Mouse (Mus musculus) heart, postnatal 0 days (tissue): ENCODE results near the gene Ptprm. TPM values are rescaled to one million over a fixed set of nuclear protein-coding genes. Genes with fewer than 3 reads are reported as not detected.

Source experiments
- ATAC-seq: fragments of 200-750 bp; cut with Nextera tagmentation; 2 replicates; pipeline ENCODE4 v1.8.0; 2017; ENCODE audit warnings: low read depth, moderate number of reproducible peaks, moderate library complexity; ENCODE audit not compliant: insufficient read depth
- DNase-seq: peaks from one replicate; pipeline ENCODE4 v3.0.0-alpha.2; 2016; ENCODE audit warnings: low spot score
- H3K27ac ChIP-seq: fragments of 300-500 bp; sonication (generic); 2 replicates; pipeline ENCODE4 v1.5.1; 2014; ENCODE audit warnings: low read depth, mild to moderate bottlenecking
- H3K27me3 ChIP-seq: fragments of 300-500 bp; sonication (generic); 2 replicates; pipeline ENCODE4 v1.6.1; 2014; ENCODE audit warnings: low read length, mixed read lengths; ENCODE audit not compliant: control insufficient read depth, insufficient read depth
- H3K36me3 ChIP-seq: fragments of 300-500 bp; sonication (generic); replicated peaks from 2 replicates; pipeline ENCODE4 v1.6.1; 2014; ENCODE audit warnings: low read length, mixed read lengths; ENCODE audit not compliant: control insufficient read depth, insufficient read depth
- H3K4me1 ChIP-seq: fragments of 300-500 bp; sonication (generic); 2 replicates; pipeline ENCODE4 v1.6.1; 2014; ENCODE audit warnings: antibody characterized with exemption; ENCODE audit not compliant: control insufficient read depth, insufficient read depth
- H3K4me2 ChIP-seq: fragments of 300-500 bp; sonication (generic); 2 replicates; pipeline ENCODE4 v1.6.1; 2014; ENCODE audit warnings: low read depth, mild to moderate bottlenecking, low read length, moderate library complexity
- H3K4me3 ChIP-seq: fragments of 300-500 bp; sonication (generic); 2 replicates; pipeline ENCODE4 v1.5.1; 2014; ENCODE audit warnings: low read depth, low read length
- H3K9ac ChIP-seq: fragments of 300-500 bp; sonication (generic); replicated peaks from 2 replicates; pipeline ENCODE4 v1.6.1; 2014; ENCODE audit warnings: low read depth, low read length, mixed read lengths
- H3K9me3 ChIP-seq: fragments of 300-500 bp; sonication (generic); replicated peaks from 2 replicates; pipeline ENCODE4 v1.6.1; 2016; ENCODE audit warnings: low read length; ENCODE audit not compliant: control insufficient read depth
- CTCF ChIP-seq: IDR thresholded peaks from 2 replicates; pipeline ENCODE4 v1.5.1; 2016; ENCODE audit warnings: antibody characterized with exemption, control low read depth, low read depth
- EP300 ChIP-seq: IDR thresholded peaks from 2 replicates; pipeline ENCODE4 v1.6.1; 2016; ENCODE audit warnings: antibody characterized with exemption, low read depth
- WGBS: fragments of 180-500 bp; shearing (Covaris S2); extraction: QIAGEN DNeasy Blood & Tissue Kit; methylation state at CpG from one replicate; pipeline ENCODE4 v1.1.7; 2014; 5-methylcytosine and 5-hydroxymethylcytosine counted together
- polyA plus RNA-seq: library from polyadenylated mRNA; unstranded; fragments of >200 nt; fragmentation: Nextera tagmentation; extraction: Ambion mirVana; gene quantifications from 2 replicates; pipeline ENCODE4 v1.2.1, GENCODE M21; 2015
- total RNA-seq: library from RNA; depleted of rRNA; stranded (reverse); fragments of >200 nt; gene quantifications from 2 replicates; pipeline ENCODE4 v1.2.3, GENCODE M21; 2014; ENCODE audit warnings: low replicate concordance

Gene Ptprm
- total and polyA plus RNA-seq, 2 experiments from 2014 or later, result 11.9 to 48.0 TPM

GRCm38 (mm10) chr17:66701358-66702184, 652.7 kb downstream of the Ptprm start:
- H3K9me3 ChIP-seq, result no peaks in the 10 kb centered on the region
- H3K4me2 ChIP-seq, result no peak overlapping the region
- no peak overlapping the region for H3K4me3 ChIP-seq
- no peak overlapping the region for H3K9ac ChIP-seq
- DNase-seq (no peak), ATAC-seq (no peak)
- WGBS, result 65% methylated on average over 11 of the region's 11 CpGs
- no peaks in the 10 kb centered on the region for H3K27me3 ChIP-seq
- H3K4me1 ChIP-seq, result no peaks in the 10 kb centered on the region
- H3K36me3 ChIP-seq, result 0 out of 2 replicates have a peak, but pooled peaks cover 8% of the 10 kb centered on the region
- TF ChIP-seq CTCF (no peak), EP300 (no peak)
- H3K27ac ChIP-seq, result no peak overlapping the region

- DNase-seq (no peak), ATAC-seq (no peak)
- Histone ChIP-seq H3K4me1 (no peaks in the 10 kb centered on the region), H3K4me3 (no peak overlapping the region), H3K36me3 (0 out of 2 replicates have a peak, but pooled peaks cover 8% of the 10 kb centered on the region), H3K9me3 (no peaks in the 10 kb centered on the region), H3K27ac (no peak overlapping the region), H3K27me3 (no peaks in the 10 kb centered on the region), H3K9ac (no peak overlapping the region), H3K4me2 (no peak overlapping the region)
- TF ChIP-seq EP300, result no peak
- TF ChIP-seq CTCF, result no peak
- 70% methylated on average over 5 of the region's 5 CpGs for WGBS
Measured at GRCm38 (mm10) chr17:66699896-66700295, 654.4 kb downstream of the Ptprm start.

- H3K9me3 ChIP-seq, result no peaks in the 10 kb centered on the region
- 89% methylated on average over 12 of the region's 12 CpGs for WGBS
- H3K27me3 ChIP-seq, result no peaks in the 10 kb centered on the region
- no peak for TF ChIP-seq EP300
- TF ChIP-seq CTCF, result no peak
- H3K4me2 ChIP-seq, result no peak overlapping the region
- ATAC-seq, result no peak
- no peak overlapping the region for H3K27ac ChIP-seq
- 0 out of 2 replicates have a peak, but pooled peaks cover 8% of the 10 kb centered on the region for H3K36me3 ChIP-seq
- no peak overlapping the region for H3K4me3 ChIP-seq
- H3K9ac ChIP-seq, result no peak overlapping the region
- H3K4me1 ChIP-seq, result peaks cover 6% of the 10 kb centered on the region; the same call in 1 of the 2 replicates
- no peak for DNase-seq
Measured at GRCm38 (mm10) chr17:66697650-66698049, 656.6 kb downstream of the Ptprm start.

- TF ChIP-seq CTCF (no peak), EP300 (no peak)
- 75% methylated on average over 10 of the region's 10 CpGs for WGBS
- no peak for ATAC-seq
Measured at GRCm38 (mm10) chr17:66696531-66697172, 657.6 kb downstream of the Ptprm start.

GRCm38 (mm10) chr17:66694326-66694725, 659.9 kb downstream of the Ptprm start:
- DNase-seq, result no peak
- Histone ChIP-seq H3K27me3 (no peaks in the 10 kb centered on the region), H3K36me3 (peaks cover 15% of the 10 kb centered on the region; the same call in 1 of the 2 replicates), H3K27ac (no peak overlapping the region), H3K4me1 (peaks cover 6% of the 10 kb centered on the region; the same call in 1 of the 2 replicates), H3K4me3 (no peak overlapping the region), H3K9ac (no peak overlapping the region), H3K4me2 (peak overlapping the region; percentile 4; the same call in 1 of the 2 replicates), H3K9me3 (no peaks in the 10 kb centered on the region)
- TF ChIP-seq EP300 (no peak), CTCF (no peak)
- WGBS, result 37% methylated on average over 4 of the region's 4 CpGs
- no peak for ATAC-seq

More at GRCm38 (mm10) chr17:66696531-66697172, 657.6 kb downstream of the Ptprm start:
- Histone ChIP-seq H3K4me2 (no peak overlapping the region), H3K9me3 (no peaks in the 10 kb centered on the region), H3K27me3 (no peaks in the 10 kb centered on the region), H3K4me3 (no peak overlapping the region), H3K9ac (no peak overlapping the region), H3K36me3 (0 out of 2 replicates have a peak, but pooled peaks cover 8% of the 10 kb centered on the region), H3K27ac (no peak overlapping the region), H3K4me1 (peaks cover 6% of the 10 kb centered on the region; the same call in 1 of the 2 replicates)
- no peak for DNase-seq
